Mouse (Mus musculus): ENCODE measurements around the gene Slco1a5. TPM values are rescaled to one million over a fixed set of nuclear protein-coding genes. Genes with fewer than 3 reads are reported as not detected.

The Slco1a5 gene
- polyA plus RNA-seq (2015; fragmentation: Nextera tagmentation; extraction: Ambion mirVana) = not detected in 2 replicates

DNA sequence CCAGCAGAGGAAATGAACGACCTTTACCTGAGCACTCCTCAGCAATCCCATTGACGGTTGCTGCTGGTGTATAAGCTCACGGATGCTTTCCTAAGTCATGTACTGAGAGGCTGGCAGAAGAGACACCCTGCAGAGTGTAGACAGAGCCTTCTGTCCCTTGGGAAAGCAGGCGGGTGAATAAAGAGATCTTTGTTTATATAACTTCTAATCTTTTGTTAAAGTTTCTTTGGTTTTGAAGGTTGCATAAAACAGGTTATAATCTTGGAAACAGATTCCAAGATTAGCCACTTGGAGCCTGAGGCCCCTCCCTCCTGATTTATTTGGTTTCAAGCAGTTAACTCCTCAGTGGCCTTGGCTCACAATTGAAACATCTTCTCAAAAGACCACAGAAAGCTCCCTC, at the start of gene Slco1a5:
Gene Slco1a5, minus strand, starts transcription at position 101 of the 400 bp plus-strand sequence.
- no peak for ATAC-seq
- no peaks in the 10 kb centered on the region for H3K36me3 ChIP-seq (replicated peaks; ENCODE audit: insufficient read depth, low read length)
- H3K9me3 ChIP-seq (ENCODE audit: low read length) = no peaks in the 10 kb centered on the region
- H3K4me2 ChIP-seq (ENCODE audit: low read depth, low read length) = no peak within 1 kb of the TSS
- no peaks in the 10 kb centered on the region for H3K4me1 ChIP-seq (ENCODE audit: insufficient read depth)
- no peak for DNase-seq
- H3K27me3 ChIP-seq (ENCODE audit: insufficient read depth, low read length) = no peaks in the 10 kb centered on the region
- H3K27ac ChIP-seq (ENCODE audit: low read depth) = no peak within 1 kb of the TSS
- no peak within 1 kb of the TSS for H3K9ac ChIP-seq (replicated peaks)
- no peak within 1 kb of the TSS for H3K4me3 ChIP-seq (ENCODE audit: low read depth, low read length)
- no peak for TF ChIP-seq CTCF (IDR thresholded peaks at IDR 0.05; ENCODE audit: low read depth)
- TF ChIP-seq EP300 (IDR thresholded peaks at IDR 0.05; ENCODE audit: low read depth) = no peak
- 49% methylated on average over 4 of the region's 4 CpGs for WGBS (ENCODE audit: insufficient replicate concordance)

DNA sequence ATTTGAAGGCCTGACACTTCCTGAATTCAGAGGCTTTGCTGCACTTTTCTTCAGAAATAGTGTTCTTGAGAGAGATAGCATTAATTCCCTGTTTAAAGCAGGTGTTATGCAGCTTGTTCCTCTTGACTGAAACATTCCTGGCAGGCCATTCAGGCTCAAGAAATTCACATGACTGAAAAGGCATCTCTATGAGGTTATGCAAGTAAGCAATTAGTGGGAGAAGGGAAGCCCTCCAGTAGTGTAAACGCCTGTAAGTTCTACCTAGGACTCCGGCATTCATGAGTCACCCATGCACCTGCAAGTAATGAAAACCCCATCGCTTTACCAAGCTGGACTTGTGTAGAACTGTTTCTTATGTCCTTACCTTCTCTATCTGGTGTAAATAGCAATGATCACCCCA, 46.8 kb upstream of the Slco1a5 start:
- ATAC-seq (no peak), DNase-seq (no peak)
- no peak overlapping the region for H3K4me3 ChIP-seq (ENCODE audit: low read depth, low read length)
- H3K4me1 ChIP-seq (ENCODE audit: insufficient read depth) = no peaks in the 10 kb centered on the region
- no peaks in the 10 kb centered on the region for H3K9me3 ChIP-seq (ENCODE audit: low read length)
- no peak overlapping the region for H3K9ac ChIP-seq (replicated peaks)
- WGBS (ENCODE audit: insufficient replicate concordance) = 86% methylated on average over 3 of the region's 3 CpGs
- TF ChIP-seq CTCF (IDR thresholded peaks at IDR 0.05; ENCODE audit: low read depth) (no peak), EP300 (IDR thresholded peaks at IDR 0.05; ENCODE audit: low read depth) (no peak)
- no peak overlapping the region for H3K4me2 ChIP-seq (ENCODE audit: low read depth, low read length)
- no peaks in the 10 kb centered on the region for H3K27me3 ChIP-seq (ENCODE audit: insufficient read depth, low read length)
- peaks cover 53% of the 10 kb centered on the region for H3K36me3 ChIP-seq (replicated peaks; ENCODE audit: insufficient read depth, low read length)
- no peak overlapping the region for H3K27ac ChIP-seq (ENCODE audit: low read depth)

DNA sequence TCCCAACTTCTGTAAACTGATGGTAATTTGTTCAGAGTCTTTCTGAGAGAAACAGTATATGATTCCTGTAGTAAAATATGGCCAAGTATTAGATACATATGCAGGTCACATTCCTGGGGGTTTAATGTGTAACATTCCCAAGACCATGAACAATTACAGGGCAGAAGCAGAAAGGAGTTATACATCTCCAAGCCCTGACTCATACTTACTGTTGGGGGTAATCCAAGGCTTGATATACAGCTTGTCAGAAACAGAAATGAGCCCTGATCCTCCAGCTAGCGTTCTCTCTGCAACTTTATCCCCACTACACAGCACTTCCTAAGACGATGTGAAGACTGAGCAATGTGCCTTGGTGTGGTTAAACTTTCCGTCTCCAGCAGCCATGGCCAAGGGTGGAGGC, 44.8 kb upstream of the Slco1a5 start:
- WGBS (ENCODE audit: insufficient replicate concordance) = 84% methylated on average over 3 of the region's 3 CpGs
- ATAC-seq (no peak), DNase-seq (no peak)
- Histone ChIP-seq H3K27ac (ENCODE audit: low read depth) (no peak overlapping the region), H3K9ac (replicated peaks) (no peak overlapping the region), H3K4me2 (ENCODE audit: low read depth, low read length) (no peak overlapping the region), H3K36me3 (replicated peaks; ENCODE audit: insufficient read depth, low read length) (peaks cover 60% of the 10 kb centered on the region), H3K27me3 (ENCODE audit: insufficient read depth, low read length) (no peaks in the 10 kb centered on the region), H3K4me3 (ENCODE audit: low read depth, low read length) (no peak overlapping the region), H3K9me3 (ENCODE audit: low read length) (no peaks in the 10 kb centered on the region), H3K4me1 (ENCODE audit: insufficient read depth) (no peaks in the 10 kb centered on the region)
- TF ChIP-seq CTCF (IDR thresholded peaks at IDR 0.05; ENCODE audit: low read depth) = no peak
- TF ChIP-seq EP300 (IDR thresholded peaks at IDR 0.05; ENCODE audit: low read depth) = no peak

DNA sequence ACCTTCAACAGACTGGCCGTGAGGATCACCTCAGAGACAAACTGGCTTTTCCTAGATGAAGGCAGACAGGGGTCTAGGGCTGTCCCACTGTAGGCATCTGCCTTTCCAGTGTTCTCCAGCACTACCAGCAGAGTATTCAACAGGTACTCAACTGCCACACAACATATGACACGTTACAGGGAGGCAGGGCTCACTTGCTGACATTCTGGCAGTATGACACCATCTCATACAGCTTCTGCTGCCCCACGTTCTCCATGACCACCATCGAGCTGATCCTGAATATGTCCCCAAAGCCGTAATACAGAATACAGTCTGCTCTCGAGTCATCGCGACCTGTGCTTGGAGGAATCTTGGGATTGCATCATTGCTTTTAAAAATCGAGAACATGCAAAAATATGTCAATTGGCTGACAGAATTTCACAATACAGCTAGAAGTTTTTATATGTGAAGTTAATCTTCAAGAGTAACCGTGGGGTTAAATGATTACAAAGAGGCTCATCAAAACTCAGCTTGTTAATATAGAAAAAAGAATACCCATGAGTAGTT, 43.8 kb upstream of the Slco1a5 start:
- no peaks in the 10 kb centered on the region for H3K9me3 ChIP-seq (ENCODE audit: low read length)
- TF ChIP-seq EP300 (IDR thresholded peaks at IDR 0.05; ENCODE audit: low read depth) = no peak
- TF ChIP-seq CTCF (IDR thresholded peaks at IDR 0.05; ENCODE audit: low read depth) = no peak
- DNase-seq (no peak), ATAC-seq (no peak)
- no peaks in the 10 kb centered on the region for H3K27me3 ChIP-seq (ENCODE audit: insufficient read depth, low read length)
- peaks cover 59% of the 10 kb centered on the region for H3K36me3 ChIP-seq (replicated peaks; ENCODE audit: insufficient read depth, low read length)
- H3K4me1 ChIP-seq (ENCODE audit: insufficient read depth) = no peaks in the 10 kb centered on the region
- no peak overlapping the region for H3K9ac ChIP-seq (replicated peaks)
- H3K4me3 ChIP-seq (ENCODE audit: low read depth, low read length) = no peak overlapping the region
- WGBS (ENCODE audit: insufficient replicate concordance) = 88% methylated on average over 10 of the region's 10 CpGs
- H3K4me2 ChIP-seq (ENCODE audit: low read depth, low read length) = no peak overlapping the region
- H3K27ac ChIP-seq (ENCODE audit: low read depth) = no peak overlapping the region

DNA sequence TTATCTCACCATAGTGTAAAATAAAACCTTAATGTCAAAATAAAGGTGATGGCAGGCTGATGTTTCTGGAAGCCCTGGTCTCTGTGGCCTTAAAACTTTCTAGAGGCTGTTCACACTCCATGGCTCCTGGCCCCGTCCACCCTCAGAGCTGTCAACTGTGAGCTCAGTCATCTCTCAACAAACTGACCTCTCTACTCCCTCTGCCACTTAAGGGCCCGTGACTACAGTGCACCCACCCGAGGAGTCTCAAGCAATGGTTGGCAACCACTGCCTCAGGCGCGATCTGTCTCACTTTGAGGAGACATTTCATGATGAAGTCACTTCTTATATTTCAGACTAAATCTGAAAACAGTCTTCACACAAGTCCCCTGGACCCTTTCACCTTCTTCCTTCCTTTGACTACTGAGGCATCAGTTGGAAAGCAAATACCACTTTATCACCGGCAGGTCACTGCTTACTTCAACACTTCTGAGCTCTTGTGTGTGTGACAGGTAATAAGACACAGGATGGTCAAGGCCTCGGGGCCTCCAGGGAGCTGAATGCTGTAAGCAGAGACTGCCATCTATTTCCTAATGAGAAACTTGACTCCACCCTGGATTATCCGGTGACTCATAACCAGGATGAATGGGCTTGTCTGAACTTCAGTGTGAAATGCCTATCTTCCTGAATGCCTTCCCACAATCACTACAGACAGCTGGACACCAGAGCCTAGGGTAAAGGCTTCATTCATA, 43.1 kb upstream of the Slco1a5 start:
- TF ChIP-seq CTCF (IDR thresholded peaks at IDR 0.05; ENCODE audit: low read depth) (no peak), EP300 (IDR thresholded peaks at IDR 0.05; ENCODE audit: low read depth) (no peak)
- ATAC-seq (no peak), DNase-seq (no peak)

DNA sequence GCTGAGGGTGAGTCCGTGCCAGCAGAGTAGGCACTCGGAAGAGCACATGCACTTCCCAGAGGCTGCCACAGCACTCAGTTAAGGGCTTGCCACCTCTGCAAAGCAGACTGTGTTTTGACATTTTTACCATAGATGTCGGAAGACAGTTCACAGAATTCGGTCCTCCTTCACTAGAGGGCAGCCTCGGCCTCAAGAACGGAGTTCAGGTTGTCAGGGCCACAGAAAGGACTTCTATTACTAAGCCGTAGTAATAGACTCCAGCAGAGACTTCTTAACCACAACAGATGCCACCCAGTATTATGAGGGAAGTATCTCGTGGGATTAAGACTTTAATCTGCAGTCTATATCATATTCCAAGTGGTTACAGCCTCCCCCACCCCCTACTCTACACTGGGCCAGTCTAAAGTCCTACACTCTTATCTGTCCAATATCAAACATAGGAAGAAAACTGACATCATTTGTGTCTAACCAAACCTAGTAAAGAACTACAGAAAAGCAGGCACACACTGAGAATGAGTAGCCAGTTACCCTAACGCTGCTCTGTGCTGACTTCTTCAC, 40.3 kb upstream of the Slco1a5 start:
- no peak for ATAC-seq
- H3K9me3 ChIP-seq (ENCODE audit: low read length) = no peaks in the 10 kb centered on the region
- H3K27me3 ChIP-seq (ENCODE audit: insufficient read depth, low read length) = no peaks in the 10 kb centered on the region
- WGBS (ENCODE audit: insufficient replicate concordance) = 67% methylated on average over 9 of the region's 9 CpGs
- no peak for DNase-seq
- H3K4me1 ChIP-seq (ENCODE audit: insufficient read depth) = no peaks in the 10 kb centered on the region
- H3K27ac ChIP-seq (ENCODE audit: low read depth) = no peak overlapping the region
- no peak overlapping the region for H3K4me3 ChIP-seq (ENCODE audit: low read depth, low read length)
- peaks cover 71% of the 10 kb centered on the region for H3K36me3 ChIP-seq (replicated peaks; ENCODE audit: insufficient read depth, low read length)
- no peak overlapping the region for H3K9ac ChIP-seq (replicated peaks)
- TF ChIP-seq CTCF (IDR thresholded peaks at IDR 0.05; ENCODE audit: low read depth) (peak; percentile 42; the same call in 1 of the 2 replicates), EP300 (IDR thresholded peaks at IDR 0.05; ENCODE audit: low read depth) (no peak)
- no peak overlapping the region for H3K4me2 ChIP-seq (ENCODE audit: low read depth, low read length)

More for the DNA sequence above, 43.1 kb upstream of the Slco1a5 start:
- WGBS (ENCODE audit: insufficient replicate concordance) = 81% methylated on average over 8 of the region's 8 CpGs
- H3K4me1 ChIP-seq (ENCODE audit: insufficient read depth) = no peaks in the 10 kb centered on the region
- no peak overlapping the region for H3K4me3 ChIP-seq (ENCODE audit: low read depth, low read length)
- H3K27ac ChIP-seq (ENCODE audit: low read depth) = no peak overlapping the region
- H3K36me3 ChIP-seq (replicated peaks; ENCODE audit: insufficient read depth, low read length) = peaks cover 64% of the 10 kb centered on the region
- no peak overlapping the region for H3K9ac ChIP-seq (replicated peaks)
- no peaks in the 10 kb centered on the region for H3K9me3 ChIP-seq (ENCODE audit: low read length)
- no peak overlapping the region for H3K4me2 ChIP-seq (ENCODE audit: low read depth, low read length)
- H3K27me3 ChIP-seq (ENCODE audit: insufficient read depth, low read length) = no peaks in the 10 kb centered on the region

Data from liver, postnatal 0 days (tissue).